Mouse (Mus musculus): ENCODE measurements around the gene Nol3. TPM values are rescaled to one million over a fixed set of nuclear protein-coding genes. Genes with fewer than 3 reads are reported as not detected.

Gene Nol3
- polyA plus RNA-seq, 1 experiment from 2014 or later: 1.0 TPM

DNA sequence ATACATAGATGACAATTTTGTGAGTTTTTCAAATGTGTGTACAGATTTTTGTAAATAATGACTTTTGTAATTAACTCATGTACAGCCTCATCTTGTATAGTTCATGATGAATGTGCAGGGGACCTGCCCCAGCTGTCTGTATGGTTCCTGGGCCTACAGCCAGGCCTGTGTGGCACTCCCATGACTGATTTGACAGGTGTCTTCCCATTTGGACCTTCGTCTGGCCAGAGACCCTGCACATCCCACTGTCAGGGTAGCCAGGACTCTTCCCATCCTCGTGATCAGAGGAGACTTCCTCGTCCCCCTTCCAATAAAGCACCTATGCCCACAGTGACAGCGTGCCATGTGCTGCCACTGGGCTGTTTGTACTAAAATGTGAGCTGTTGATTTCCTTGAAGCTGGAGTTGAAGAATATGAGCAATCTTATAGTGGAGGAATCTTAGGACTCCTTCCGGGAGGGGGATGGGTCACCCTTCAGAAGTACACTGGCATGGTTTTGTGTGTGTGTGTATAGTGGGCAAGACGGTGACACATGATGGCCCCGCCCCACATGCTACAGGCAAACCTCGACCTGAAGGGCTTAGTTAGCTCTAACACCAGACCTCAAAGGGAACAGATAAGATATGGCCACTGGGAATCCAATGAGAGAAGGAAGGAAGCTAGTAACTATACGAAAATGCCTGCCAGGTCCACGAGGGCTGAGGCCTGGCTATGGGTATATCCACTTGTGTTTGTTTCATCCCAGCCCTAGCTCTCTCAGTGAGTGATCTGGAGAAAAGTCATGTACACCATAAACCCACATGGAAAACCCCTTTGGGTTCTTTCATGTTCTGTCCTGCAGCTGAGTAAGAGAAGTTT, 23.0 kb upstream of the Nol3 start:
- Histone ChIP-seq H3K4me2 (ENCODE audit: low read depth, severe bottlenecking) (no peak overlapping the region), H3K9me3 (ENCODE audit: control insufficient read depth, low read length) (no peaks in the 10 kb centered on the region)

DNA sequence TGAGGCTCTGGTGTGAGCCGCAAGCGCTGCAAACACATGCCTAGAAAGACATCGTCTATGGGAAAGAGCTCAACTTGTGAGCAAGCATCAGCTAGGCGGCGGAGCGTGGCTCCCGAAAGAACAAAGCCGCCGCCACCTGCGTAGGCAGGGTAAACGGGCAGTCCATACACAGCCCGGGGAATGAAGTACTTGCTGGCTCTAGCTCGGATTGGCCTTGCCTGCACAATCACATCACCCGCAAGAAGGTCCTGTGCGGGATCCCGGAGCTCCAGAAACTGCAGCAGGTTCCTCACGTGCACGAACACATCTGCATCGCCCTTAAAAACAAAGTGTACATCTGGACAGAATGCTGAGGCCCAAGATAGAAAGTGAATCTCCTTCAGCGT, 22.2 kb upstream of the Nol3 start:
- no peak for DNase-seq (ENCODE audit: low spot score)
- H3K9ac ChIP-seq (ENCODE audit: low read length): no peak overlapping the region
- no peaks in the 10 kb centered on the region for H3K9me3 ChIP-seq (ENCODE audit: control insufficient read depth, low read length)
- peaks cover 14% of the 10 kb centered on the region for H3K36me3 ChIP-seq (ENCODE audit: control insufficient read depth, insufficient read depth, low read length)
- peak; percentile 14; the same call in 1 of the 2 replicates for ATAC-seq (ENCODE audit: insufficient number of reproducible peaks, low FRiP score, low TSS enrichment, low read depth)
- peak overlapping the region; percentile 61 for H3K4me3 ChIP-seq (ENCODE audit: low read depth, low read length)
- peaks cover 6% of the 10 kb centered on the region for H3K4me1 ChIP-seq (ENCODE audit: control insufficient read depth, insufficient read depth, low read length)
- peaks cover 21% of the 10 kb centered on the region for H3K27me3 ChIP-seq (ENCODE audit: control insufficient read depth, insufficient read depth, low read length)
- WGBS: 39% methylated on average over 20 of the region's 20 CpGs
- peak overlapping the region; percentile 98 for H3K4me2 ChIP-seq (ENCODE audit: low read depth, severe bottlenecking)
- no peak overlapping the region for H3K27ac ChIP-seq (replicated peaks; ENCODE audit: low read depth, low read length)

More for the DNA sequence above, 23.0 kb upstream of the Nol3 start:
- ATAC-seq (ENCODE audit: insufficient number of reproducible peaks, low FRiP score, low TSS enrichment, low read depth) (no peak), DNase-seq (ENCODE audit: low spot score) (no peak)
- Histone ChIP-seq H3K4me1 (ENCODE audit: control insufficient read depth, insufficient read depth, low read length) (peaks cover 5% of the 10 kb centered on the region; the same call in 1 of the 2 replicates), H3K36me3 (ENCODE audit: control insufficient read depth, insufficient read depth, low read length) (peaks cover 16% of the 10 kb centered on the region), H3K27ac (replicated peaks; ENCODE audit: low read depth, low read length) (no peak overlapping the region), H3K9ac (ENCODE audit: low read length) (no peak overlapping the region), H3K4me3 (ENCODE audit: low read depth, low read length) (no peak overlapping the region), H3K27me3 (ENCODE audit: control insufficient read depth, insufficient read depth, low read length) (peaks cover 12% of the 10 kb centered on the region)
- WGBS: 88% methylated on average over 10 of the region's 10 CpGs

- Histone ChIP-seq H3K36me3 (ENCODE audit: control insufficient read depth, insufficient read depth, low read length) (peaks cover 11% of the 10 kb centered on the region), H3K9me3 (ENCODE audit: control insufficient read depth, low read length) (no peaks in the 10 kb centered on the region), H3K27me3 (ENCODE audit: control insufficient read depth, insufficient read depth, low read length) (peaks cover 27% of the 10 kb centered on the region), H3K27ac (replicated peaks; ENCODE audit: low read depth, low read length) (no peak overlapping the region), H3K4me2 (ENCODE audit: low read depth, severe bottlenecking) (peak overlapping the region; percentile 98), H3K4me1 (ENCODE audit: control insufficient read depth, insufficient read depth, low read length) (peaks cover 8% of the 10 kb centered on the region), H3K4me3 (ENCODE audit: low read depth, low read length) (peak overlapping the region; percentile 61), H3K9ac (ENCODE audit: low read length) (peak overlapping the region; percentile 68)
- ATAC-seq (ENCODE audit: insufficient number of reproducible peaks, low FRiP score, low TSS enrichment, low read depth) (peak; percentile 79), DNase-seq (ENCODE audit: low spot score) (peak; percentile 95)
- under 1% methylated on average over 67 of the region's 74 CpGs for whole genome bisulfite sequencing
Observed at GRCm38 (mm10) chr8:105254152-105254965, 21.6 kb upstream of the Nol3 start.

DNA sequence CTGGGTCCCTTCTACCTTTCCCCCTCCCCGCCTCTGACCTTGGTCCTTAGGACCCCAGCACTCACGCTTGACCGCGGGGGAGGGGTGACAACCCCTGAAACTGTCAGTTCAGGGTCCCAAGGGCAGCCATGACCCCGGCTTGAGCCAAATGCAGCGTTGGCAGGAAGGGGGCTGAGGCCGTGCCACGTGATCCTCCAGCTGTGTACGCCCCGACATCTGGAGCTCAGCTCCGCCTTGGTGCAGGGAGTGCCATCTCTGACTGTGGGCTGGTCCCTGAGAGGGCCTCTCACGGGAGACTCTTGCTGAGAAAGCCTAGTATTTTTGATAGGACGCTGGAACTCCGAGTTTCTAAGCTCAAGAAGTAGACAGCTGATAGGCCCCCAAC, 21.0 kb upstream of the Nol3 start, which contains the start of gene B3gnt9:
B3gnt9 (minus strand) TSS at position 188 of the 385 bp plus-strand sequence.
- peak within 1 kb of the TSS; percentile 61 for H3K4me3 ChIP-seq (ENCODE audit: low read depth, low read length)
- no peak within 1 kb of the TSS for H3K27ac ChIP-seq (replicated peaks; ENCODE audit: low read depth, low read length)
- ATAC-seq (ENCODE audit: insufficient number of reproducible peaks, low FRiP score, low TSS enrichment, low read depth) (peak; percentile 52), DNase-seq (ENCODE audit: low spot score) (peak; percentile 72)
- H3K9me3 ChIP-seq (ENCODE audit: control insufficient read depth, low read length): no peaks in the 10 kb centered on the region
- H3K4me1 ChIP-seq (ENCODE audit: control insufficient read depth, insufficient read depth, low read length): peaks cover 11% of the 10 kb centered on the region
- peak within 1 kb of the TSS; percentile 68 for H3K9ac ChIP-seq (ENCODE audit: low read length)
- H3K27me3 ChIP-seq (ENCODE audit: control insufficient read depth, insufficient read depth, low read length): peaks cover 33% of the 10 kb centered on the region
- peak within 1 kb of the TSS; percentile 98 for H3K4me2 ChIP-seq (ENCODE audit: low read depth, severe bottlenecking)
- WGBS: 2% methylated on average over 14 of the region's 14 CpGs
- peaks cover 11% of the 10 kb centered on the region for H3K36me3 ChIP-seq (ENCODE audit: control insufficient read depth, insufficient read depth, low read length)

DNA sequence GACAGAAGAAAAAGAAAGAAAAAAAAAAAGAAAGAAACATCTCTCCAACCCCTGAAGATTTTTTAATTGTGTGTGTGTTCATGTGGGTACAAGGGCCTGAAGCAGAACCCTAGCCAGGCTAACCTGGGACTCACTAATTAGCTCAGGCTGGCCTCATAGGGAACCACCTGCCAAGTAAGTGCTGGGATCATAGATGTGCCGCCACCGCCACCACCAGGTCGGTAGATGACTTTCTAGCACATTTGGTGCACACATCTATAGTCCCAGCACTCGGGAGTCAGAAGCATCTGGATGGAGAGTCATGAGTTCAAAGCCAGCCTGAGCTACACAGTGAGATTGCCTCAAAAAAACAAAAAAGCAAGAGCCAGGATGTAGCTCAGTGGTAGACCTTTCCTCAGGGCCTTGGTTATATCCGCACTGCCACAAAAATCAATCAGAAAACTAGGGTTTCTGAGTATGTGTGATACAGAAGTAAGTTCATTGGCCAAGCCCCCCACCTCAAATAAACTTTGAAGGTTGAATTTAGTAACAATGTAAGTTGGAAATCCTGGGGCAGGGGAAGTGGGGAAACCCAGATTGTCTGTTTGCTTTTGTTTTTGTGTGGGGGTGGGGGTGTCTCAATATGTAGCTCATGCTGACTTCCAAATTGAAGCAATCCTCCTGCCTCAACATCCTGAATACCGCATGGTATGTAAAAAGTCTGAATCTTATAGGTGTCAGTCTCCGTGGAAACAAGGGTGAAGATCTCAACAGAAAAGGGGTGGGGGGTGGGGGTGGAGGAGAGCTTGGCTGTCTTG, 18.4 kb upstream of the Nol3 start:
- peaks cover 11% of the 10 kb centered on the region for H3K4me1 ChIP-seq (ENCODE audit: control insufficient read depth, insufficient read depth, low read length)
- no peak overlapping the region for H3K27ac ChIP-seq (replicated peaks; ENCODE audit: low read depth, low read length)
- WGBS: 68% methylated on average over 7 of the region's 7 CpGs
- H3K36me3 ChIP-seq (ENCODE audit: control insufficient read depth, insufficient read depth, low read length): no peaks in the 10 kb centered on the region
- H3K27me3 ChIP-seq (ENCODE audit: control insufficient read depth, insufficient read depth, low read length): peaks cover 42% of the 10 kb centered on the region
- H3K4me2 ChIP-seq (ENCODE audit: low read depth, severe bottlenecking): no peak overlapping the region
- H3K4me3 ChIP-seq (ENCODE audit: low read depth, low read length): no peak overlapping the region
- no peaks in the 10 kb centered on the region for H3K9me3 ChIP-seq (ENCODE audit: control insufficient read depth, low read length)
- DNase-seq (ENCODE audit: low spot score) (no peak), ATAC-seq (ENCODE audit: insufficient number of reproducible peaks, low FRiP score, low TSS enrichment, low read depth) (no peak)
- no peak overlapping the region for H3K9ac ChIP-seq (ENCODE audit: low read length)

- no peak overlapping the region for H3K9ac ChIP-seq (ENCODE audit: low read length)
- H3K27me3 ChIP-seq (ENCODE audit: control insufficient read depth, insufficient read depth, low read length): peaks cover 52% of the 10 kb centered on the region
- peak overlapping the region; percentile 60 for H3K4me2 ChIP-seq (ENCODE audit: low read depth, severe bottlenecking)
- no peaks in the 10 kb centered on the region for H3K9me3 ChIP-seq (ENCODE audit: control insufficient read depth, low read length)
- 3% methylated on average over 55 of the region's 55 CpGs for whole genome bisulfite sequencing
- no peaks in the 10 kb centered on the region for H3K36me3 ChIP-seq (ENCODE audit: control insufficient read depth, insufficient read depth, low read length)
- H3K4me1 ChIP-seq (ENCODE audit: control insufficient read depth, insufficient read depth, low read length): peaks cover 11% of the 10 kb centered on the region
- DNase-seq (ENCODE audit: low spot score) (peak; percentile 68), ATAC-seq (ENCODE audit: insufficient number of reproducible peaks, low FRiP score, low TSS enrichment, low read depth) (peak; percentile 11; the same call in 1 of the 2 replicates)
- no peak overlapping the region for H3K27ac ChIP-seq (replicated peaks; ENCODE audit: low read depth, low read length)
- peak overlapping the region; percentile 26 for H3K4me3 ChIP-seq (ENCODE audit: low read depth, low read length)
Observed at GRCm38 (mm10) chr8:105258911-105259720, 16.8 kb upstream of the Nol3 start.

DNA sequence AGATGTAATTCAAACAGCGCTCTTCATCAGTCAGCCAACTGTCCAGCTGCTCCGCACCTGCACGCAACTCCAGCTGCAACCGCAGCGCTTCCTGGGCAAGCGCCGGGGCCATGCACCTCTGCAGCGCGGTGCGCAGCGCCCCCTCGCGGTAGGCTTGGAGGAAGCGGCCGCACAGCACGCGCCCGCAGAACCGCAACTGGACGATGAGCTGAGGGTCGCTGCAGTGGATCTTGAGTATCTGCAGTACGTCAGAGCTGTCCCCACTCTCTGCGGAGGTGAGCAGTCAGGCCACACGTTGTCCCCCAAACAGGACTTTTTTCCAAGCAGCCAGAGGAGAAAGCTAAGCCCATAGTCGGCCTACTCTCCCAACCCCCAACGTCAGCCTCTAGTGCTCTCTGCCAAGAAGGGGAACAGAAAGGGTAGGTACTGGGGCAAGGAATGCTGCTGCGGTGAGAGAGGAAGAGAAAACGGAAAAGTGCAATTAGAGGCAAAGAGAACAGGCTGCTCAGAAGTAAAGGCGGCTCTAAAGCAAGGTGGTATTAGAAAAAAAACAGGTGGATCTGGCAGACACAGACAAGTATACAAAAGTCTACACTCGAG, 16.1 kb upstream of the Nol3 start:
- H3K27me3 ChIP-seq (ENCODE audit: control insufficient read depth, insufficient read depth, low read length): peaks cover 55% of the 10 kb centered on the region
- DNase-seq (ENCODE audit: low spot score) (peak; percentile 88), ATAC-seq (ENCODE audit: insufficient number of reproducible peaks, low FRiP score, low TSS enrichment, low read depth) (peak; percentile 7; the same call in 1 of the 2 replicates)
- H3K27ac ChIP-seq (replicated peaks; ENCODE audit: low read depth, low read length): no peak overlapping the region
- no peak overlapping the region for H3K9ac ChIP-seq (ENCODE audit: low read length)
- no peaks in the 10 kb centered on the region for H3K9me3 ChIP-seq (ENCODE audit: control insufficient read depth, low read length)
- peak overlapping the region; percentile 26 for H3K4me3 ChIP-seq (ENCODE audit: low read depth, low read length)
- peaks cover 12% of the 10 kb centered on the region for H3K4me1 ChIP-seq (ENCODE audit: control insufficient read depth, insufficient read depth, low read length)
- WGBS: 4% methylated on average over 30 of the region's 30 CpGs
- no peaks in the 10 kb centered on the region for H3K36me3 ChIP-seq (ENCODE audit: control insufficient read depth, insufficient read depth, low read length)
- peak overlapping the region; percentile 60 for H3K4me2 ChIP-seq (ENCODE audit: low read depth, severe bottlenecking)
